Mouse (Mus musculus) neural tube, embryonic 13.5 days (tissue): ENCODE measurements at regions not wholly inside any gene's neighbourhood (a gene's known extent, or its start where the extent isn't known, plus 50 kb on each side); places are given as distances from the start of the nearest gene placed in this dataset.
A peak's percentile ranks its signal among the peaks of the same experiment; 100 is the strongest.

Experiments
- ATAC-seq: fragments of 200-750 bp; cut with Nextera tagmentation; 2 replicates; pipeline ENCODE4 v1.8.0; 2017; ENCODE audit warnings: low read depth, mild to moderate bottlenecking, moderate TSS enrichment, moderate library complexity
- H3K27ac ChIP-seq: fragments of 300-500 bp; sonication (generic); replicated peaks from 2 replicates; pipeline ENCODE4 v1.5.1; 2015; ENCODE audit warnings: moderate library complexity, mild to moderate bottlenecking, inconsistent platforms
- H3K27me3 ChIP-seq: fragments of 300-500 bp; sonication (generic); 2 replicates; pipeline ENCODE4 v1.6.1; 2015; ENCODE audit warnings: mild to moderate bottlenecking, inconsistent platforms
- H3K36me3 ChIP-seq: fragments of 300-500 bp; sonication (generic); 2 replicates; pipeline ENCODE4 v1.6.1; 2015; ENCODE audit warnings: mild to moderate bottlenecking, inconsistent platforms
- H3K4me1 ChIP-seq: fragments of 300-500 bp; sonication (generic); replicated peaks from 2 replicates; pipeline ENCODE4 v1.6.1; 2015; ENCODE audit warnings: inconsistent platforms
- H3K4me2 ChIP-seq: fragments of 300-500 bp; sonication (generic); 2 replicates; pipeline ENCODE4 v1.6.1; 2015; ENCODE audit warnings: inconsistent platforms, mild to moderate bottlenecking, moderate library complexity
- H3K4me3 ChIP-seq: fragments of 300-500 bp; sonication (generic); 2 replicates; pipeline ENCODE4 v1.5.1; 2015; ENCODE audit warnings: mild to moderate bottlenecking, inconsistent platforms
- H3K9ac ChIP-seq: fragments of 300-500 bp; sonication (generic); 2 replicates; pipeline ENCODE4 v1.6.1; 2015; ENCODE audit warnings: moderate library complexity, mild to moderate bottlenecking, inconsistent platforms
- H3K9me3 ChIP-seq: fragments of 300-500 bp; sonication (generic); 2 replicates; pipeline ENCODE4 v1.6.1; 2016; ENCODE audit warnings: inconsistent platforms
- WGBS: fragments of 180-500 bp; shearing (Covaris S2); methylation state at CpG from one replicate; pipeline ENCODE4 v1.1.7; 2015; 5-methylcytosine and 5-hydroxymethylcytosine counted together

DNA sequence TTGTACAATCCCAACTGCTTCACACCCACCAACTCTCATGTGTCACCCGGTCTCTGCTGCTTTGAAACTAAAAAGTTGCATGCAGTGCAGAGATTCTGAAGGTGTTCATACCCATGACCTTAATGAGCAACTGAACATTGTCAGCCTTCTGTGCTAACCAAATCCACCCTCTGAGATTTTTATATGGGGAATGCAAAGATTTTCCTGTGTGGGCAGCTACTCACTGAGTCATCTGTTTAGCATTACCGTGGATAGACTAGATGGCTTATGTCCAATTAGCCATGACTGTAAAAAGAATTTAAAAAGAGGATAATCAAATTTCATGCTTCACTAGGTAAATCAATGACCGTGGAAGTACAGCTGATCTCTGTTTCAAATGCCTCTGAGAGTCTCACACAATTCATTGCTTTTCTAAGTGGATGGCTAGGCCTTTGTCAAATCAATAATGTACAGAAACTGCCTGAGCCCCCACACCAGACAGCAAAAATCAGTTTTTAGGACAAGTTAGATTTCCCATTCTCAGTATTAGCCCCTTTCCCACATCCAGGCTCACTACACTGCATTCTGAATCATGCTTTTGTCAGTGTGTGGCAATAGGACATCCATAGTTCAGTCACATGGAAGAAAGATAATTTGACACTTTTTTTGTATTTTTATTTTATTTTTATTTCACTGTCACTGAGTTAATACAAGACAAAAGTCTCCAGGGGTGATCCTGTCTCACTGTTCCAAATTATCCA is 781.8 kb upstream of the Ins1 start:
- no peak overlapping the region for H3K9ac ChIP-seq
- no peak overlapping the region for H3K4me2 ChIP-seq
- H3K9me3 ChIP-seq = no peaks in the 10 kb centered on the region
- H3K27ac ChIP-seq = no peak overlapping the region
- H3K4me1 ChIP-seq = peaks cover 11% of the 10 kb centered on the region; the same call in 1 of the 2 replicates
- H3K4me3 ChIP-seq = no peak overlapping the region
- no peaks in the 10 kb centered on the region for H3K36me3 ChIP-seq
- WGBS = 14% methylated on average over 3 of the region's 3 CpGs
- ATAC-seq = peak; percentile 76
- H3K27me3 ChIP-seq = no peaks in the 10 kb centered on the region
